Mouse (Mus musculus) liver, embryonic 13.5 days (tissue): Measurements from ENCODE around the gene Pcsk4. TPM values are rescaled to one million over a fixed set of nuclear protein-coding genes. Genes with fewer than 3 reads are reported as not detected.

Source experiments
- ATAC-seq: fragments of 200-750 bp; cut with Nextera tagmentation; 2 replicates; pipeline ENCODE4 v1.8.0; 2017; ENCODE audit warnings: low read depth, mild to moderate bottlenecking, moderate number of reproducible peaks, moderate library complexity
- DNase-seq: peaks from one replicate; pipeline ENCODE4 v3.0.0; 2022
- H3K27ac ChIP-seq: fragments of 300-500 bp; sonication (generic); 2 replicates; pipeline ENCODE4 v1.5.1; 2015; ENCODE audit warnings: moderate library complexity, mild to moderate bottlenecking, inconsistent platforms
- H3K27me3 ChIP-seq: fragments of 300-500 bp; sonication (generic); 2 replicates; pipeline ENCODE4 v1.6.1; 2015; ENCODE audit warnings: mild to moderate bottlenecking, inconsistent platforms
- H3K36me3 ChIP-seq: fragments of 300-500 bp; sonication (generic); 2 replicates; pipeline ENCODE4 v1.6.1; 2015; ENCODE audit warnings: mild to moderate bottlenecking, inconsistent platforms
- H3K4me1 ChIP-seq: fragments of 300-500 bp; sonication (generic); replicated peaks from 2 replicates; pipeline ENCODE4 v1.6.1; 2015; ENCODE audit warnings: inconsistent platforms
- H3K4me2 ChIP-seq: fragments of 300-500 bp; sonication (generic); 2 replicates; pipeline ENCODE4 v1.6.1; 2015; ENCODE audit warnings: inconsistent platforms, mild to moderate bottlenecking, moderate library complexity
- H3K4me3 ChIP-seq: fragments of 300-500 bp; sonication (generic); replicated peaks from 2 replicates; pipeline ENCODE4 v1.5.1; 2015; ENCODE audit warnings: mild to moderate bottlenecking, inconsistent platforms
- H3K9ac ChIP-seq: fragments of 300-500 bp; sonication (generic); 2 replicates; pipeline ENCODE4 v1.6.1; 2015; ENCODE audit warnings: mild to moderate bottlenecking, inconsistent platforms
- H3K9me3 ChIP-seq: fragments of 300-500 bp; sonication (generic); replicated peaks from 2 replicates; pipeline ENCODE4 v1.6.1; 2016; ENCODE audit warnings: inconsistent platforms
- WGBS: fragments of 180-500 bp; shearing (Covaris S2); methylation state at CpG from one replicate; pipeline ENCODE4 v1.1.7; 2015; ENCODE audit not compliant: insufficient replicate concordance; 5-methylcytosine and 5-hydroxymethylcytosine counted together
- polyA plus RNA-seq: library from polyadenylated mRNA; unstranded; fragments of >200 nt; fragmentation: Nextera tagmentation; extraction: Ambion mirVana; gene quantifications from 2 replicates; pipeline ENCODE4 v1.2.1, GENCODE M21; 2015

The Pcsk4 gene
- polyA plus RNA-seq, 1 experiment from 2014 or later = 5.3 TPM

- no peaks in the 10 kb centered on the region for H3K9me3 ChIP-seq
- peak; percentile 67 for DNase-seq
- H3K9ac ChIP-seq = peak within 1 kb of the TSS; percentile 100
- H3K27ac ChIP-seq = peak within 1 kb of the TSS; percentile 94
- H3K36me3 ChIP-seq = peaks cover 23% of the 10 kb centered on the region
- H3K4me1 ChIP-seq = peaks cover 56% of the 10 kb centered on the region
- peak; percentile 41 for ATAC-seq
- 4% methylated on average over 26 of the region's 26 CpGs for WGBS
- H3K4me3 ChIP-seq = peak within 1 kb of the TSS; percentile 44
- H3K27me3 ChIP-seq = peaks cover 45% of the 10 kb centered on the region
- H3K4me2 ChIP-seq = peak within 1 kb of the TSS; percentile 93
These were observed 33.5 kb downstream of the Pcsk4 start, which contains the start of gene Apc2 for GRCm38 (mm10) chr10:80295618-80296425. Gene Apc2, plus strand, starts transcription at chr10:80295977.

GRCm38 (mm10) chr10:80294788-80295303 is 34.5 kb downstream of the Pcsk4 start:
- 32% methylated on average over 7 of the region's 7 CpGs for WGBS
- Histone ChIP-seq H3K4me3 (no peak overlapping the region), H3K4me1 (peaks cover 56% of the 10 kb centered on the region), H3K9me3 (no peaks in the 10 kb centered on the region), H3K9ac (peak overlapping the region; percentile 100; the same call in 1 of the 2 replicates), H3K27ac (peak overlapping the region; percentile 94), H3K27me3 (peaks cover 35% of the 10 kb centered on the region), H3K36me3 (peaks cover 23% of the 10 kb centered on the region), H3K4me2 (peak overlapping the region; percentile 93)
- DNase-seq (no peak), ATAC-seq (no peak)

GRCm38 (mm10) chr10:80294311-80294710 is 35.0 kb downstream of the Pcsk4 start:
- Histone ChIP-seq H3K27ac (peak overlapping the region; percentile 94), H3K36me3 (peaks cover 24% of the 10 kb centered on the region), H3K4me2 (peak overlapping the region; percentile 93), H3K27me3 (peaks cover 30% of the 10 kb centered on the region), H3K4me1 (peaks cover 56% of the 10 kb centered on the region), H3K4me3 (peak overlapping the region; percentile 95), H3K9ac (peak overlapping the region; percentile 100), H3K9me3 (no peaks in the 10 kb centered on the region)
- 85% methylated on average over 4 of the region's 4 CpGs for WGBS
- DNase-seq (no peak), ATAC-seq (no peak)

GRCm38 (mm10) chr10:80293325-80293724 is 36.0 kb downstream of the Pcsk4 start:
- Histone ChIP-seq H3K27me3 (peaks cover 20% of the 10 kb centered on the region), H3K4me3 (peak overlapping the region; percentile 95), H3K4me2 (peak overlapping the region; percentile 93), H3K27ac (peak overlapping the region; percentile 94), H3K9ac (peak overlapping the region; percentile 100), H3K36me3 (peaks cover 34% of the 10 kb centered on the region), H3K4me1 (peaks cover 56% of the 10 kb centered on the region), H3K9me3 (no peaks in the 10 kb centered on the region)
- no peak for DNase-seq
- no peak for ATAC-seq
- WGBS = 11% methylated on average over 14 of the region's 14 CpGs

GRCm38 (mm10) chr10:80292251-80293146 is 36.8 kb downstream of the Pcsk4 start, which contains the start of gene Rps15:
Gene Rps15, plus strand, starts transcription at chr10:80292453.
- Histone ChIP-seq H3K36me3 (peaks cover 41% of the 10 kb centered on the region), H3K4me1 (peaks cover 55% of the 10 kb centered on the region), H3K27me3 (peaks cover 12% of the 10 kb centered on the region), H3K9me3 (no peaks in the 10 kb centered on the region), H3K4me3 (peak within 1 kb of the TSS; percentile 95), H3K27ac (peak within 1 kb of the TSS; percentile 94), H3K4me2 (peak within 1 kb of the TSS; percentile 93), H3K9ac (peak within 1 kb of the TSS; percentile 100)
- peak; percentile 85 for ATAC-seq
- peak; percentile 91 for DNase-seq
- under 1% methylated on average over 72 of the region's 72 CpGs for WGBS

- Histone ChIP-seq H3K4me3 (no peak overlapping the region), H3K9ac (no peak overlapping the region), H3K36me3 (peaks cover 64% of the 10 kb centered on the region), H3K4me2 (no peak overlapping the region), H3K4me1 (peaks cover 18% of the 10 kb centered on the region), H3K9me3 (no peaks in the 10 kb centered on the region), H3K27me3 (no peaks in the 10 kb centered on the region), H3K27ac (no peak overlapping the region)
- ATAC-seq (no peak), DNase-seq (no peak)
- 71% methylated on average over 8 of the region's 8 CpGs for WGBS
These were observed 40.6 kb downstream of the Pcsk4 start for GRCm38 (mm10) chr10:80288657-80289056.

- H3K4me3 ChIP-seq = no peak overlapping the region
- no peaks in the 10 kb centered on the region for H3K27me3 ChIP-seq
- H3K9me3 ChIP-seq = no peaks in the 10 kb centered on the region
- H3K36me3 ChIP-seq = peaks cover 64% of the 10 kb centered on the region
- no peak overlapping the region for H3K27ac ChIP-seq
- no peak overlapping the region for H3K9ac ChIP-seq
- no peak for ATAC-seq
- 90% methylated on average over 12 of the region's 12 CpGs for WGBS
- DNase-seq = no peak
- peaks cover 12% of the 10 kb centered on the region for H3K4me1 ChIP-seq
- H3K4me2 ChIP-seq = no peak overlapping the region
These were observed 41.2 kb downstream of the Pcsk4 start for GRCm38 (mm10) chr10:80288097-80288496.

GRCm38 (mm10) chr10:80285222-80286070 is 43.9 kb downstream of the Pcsk4 start:
- H3K36me3 ChIP-seq = peaks cover 88% of the 10 kb centered on the region
- no peak overlapping the region for H3K4me2 ChIP-seq
- peaks cover 14% of the 10 kb centered on the region for H3K4me1 ChIP-seq
- H3K9me3 ChIP-seq = no peaks in the 10 kb centered on the region
- H3K4me3 ChIP-seq = no peak overlapping the region
- H3K27ac ChIP-seq = no peak overlapping the region
- no peak overlapping the region for H3K9ac ChIP-seq
- ATAC-seq (no peak), DNase-seq (no peak)
- no peaks in the 10 kb centered on the region for H3K27me3 ChIP-seq
- WGBS = 84% methylated on average over 15 of the region's 15 CpGs

- Histone ChIP-seq H3K27ac (no peak overlapping the region), H3K4me2 (no peak overlapping the region), H3K4me1 (peaks cover 11% of the 10 kb centered on the region), H3K9ac (no peak overlapping the region), H3K36me3 (peaks cover 99% of the 10 kb centered on the region), H3K4me3 (no peak overlapping the region), H3K27me3 (no peaks in the 10 kb centered on the region), H3K9me3 (no peaks in the 10 kb centered on the region)
- WGBS = 82% methylated on average over 20 of the region's 20 CpGs
- ATAC-seq (no peak), DNase-seq (no peak)
These were observed 46.5 kb downstream of the Pcsk4 start for GRCm38 (mm10) chr10:80282481-80283441.
